Mouse (Mus musculus) kidney, embryonic 15.5 days (tissue): ENCODE data around the gene Rundc3a. TPM values are rescaled to one million over a fixed set of nuclear protein-coding genes. Genes with fewer than 3 reads are reported as not detected.
A peak's percentile ranks its signal among the peaks of the same experiment; 100 is the strongest.

Source experiments
- ATAC-seq: fragments of 200-750 bp; cut with Nextera tagmentation; replicated peaks from 2 replicates; pipeline ENCODE4 v1.8.0; 2017; ENCODE audit warnings: moderate TSS enrichment; ENCODE audit not compliant: low FRiP score
- H3K27ac ChIP-seq: fragments of 300-500 bp; sonication (generic); 2 replicates; pipeline ENCODE4 v1.5.1; 2015; ENCODE audit warnings: mild to moderate bottlenecking, inconsistent platforms
- H3K27me3 ChIP-seq: fragments of 300-500 bp; sonication (generic); 2 replicates; pipeline ENCODE4 v1.6.1; 2015; ENCODE audit warnings: inconsistent platforms
- H3K36me3 ChIP-seq: fragments of 300-500 bp; sonication (generic); 2 replicates; pipeline ENCODE4 v1.6.1; 2015; ENCODE audit warnings: inconsistent platforms
- H3K4me1 ChIP-seq: fragments of 300-500 bp; sonication (generic); 2 replicates; pipeline ENCODE4 v1.6.1; 2015; ENCODE audit warnings: inconsistent platforms
- H3K4me2 ChIP-seq: fragments of 300-500 bp; sonication (generic); 2 replicates; pipeline ENCODE4 v1.6.1; 2015; ENCODE audit warnings: moderate library complexity, mild to moderate bottlenecking, inconsistent platforms
- H3K4me3 ChIP-seq: fragments of 300-500 bp; sonication (generic); replicated peaks from 2 replicates; pipeline ENCODE4 v1.5.1; 2015; ENCODE audit warnings: mild to moderate bottlenecking, inconsistent platforms
- H3K9ac ChIP-seq: fragments of 300-500 bp; sonication (generic); 2 replicates; pipeline ENCODE4 v1.6.1; 2015; ENCODE audit warnings: mild to moderate bottlenecking, inconsistent platforms
- H3K9me3 ChIP-seq: fragments of 300-500 bp; sonication (generic); replicated peaks from 2 replicates; pipeline ENCODE4 v1.6.1; 2016; ENCODE audit warnings: inconsistent platforms
- WGBS: fragments of 180-500 bp; shearing (Covaris S2); methylation state at CpG from one replicate; pipeline ENCODE4 v1.1.7; 2015; ENCODE audit warnings: mixed read lengths; 5-methylcytosine and 5-hydroxymethylcytosine counted together
- polyA plus RNA-seq: library from polyadenylated mRNA; unstranded; fragments of >200 nt; fragmentation: Nextera tagmentation; extraction: Ambion mirVana; gene quantifications from 2 replicates; pipeline ENCODE4 v1.2.1, GENCODE M21; 2015

Rundc3a gene
- polyA plus RNA-seq, 1 experiment from 2014 or later: 4.9 TPM

DNA sequence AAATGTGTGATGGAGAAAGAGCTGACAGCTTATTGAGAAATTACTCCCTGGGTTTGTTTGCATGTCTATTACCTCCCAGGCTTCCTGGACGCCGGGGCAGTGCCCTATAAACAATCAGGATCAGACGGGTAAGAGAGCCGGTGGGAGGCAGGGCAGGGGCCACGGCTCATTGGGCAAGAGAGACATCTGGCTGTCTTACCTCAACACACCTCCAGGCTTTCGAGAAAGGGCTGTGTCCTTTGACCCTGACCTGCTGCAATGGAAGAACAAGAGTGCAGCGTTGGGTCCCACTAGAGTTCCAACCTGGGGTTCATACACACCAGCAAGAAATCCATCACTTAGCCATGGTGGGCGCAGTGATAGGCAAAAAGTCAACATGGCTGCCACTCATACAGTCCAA is 28.4 kb downstream of the Rundc3a start:
- no peak overlapping the region for H3K9ac ChIP-seq
- no peak for ATAC-seq

DNA sequence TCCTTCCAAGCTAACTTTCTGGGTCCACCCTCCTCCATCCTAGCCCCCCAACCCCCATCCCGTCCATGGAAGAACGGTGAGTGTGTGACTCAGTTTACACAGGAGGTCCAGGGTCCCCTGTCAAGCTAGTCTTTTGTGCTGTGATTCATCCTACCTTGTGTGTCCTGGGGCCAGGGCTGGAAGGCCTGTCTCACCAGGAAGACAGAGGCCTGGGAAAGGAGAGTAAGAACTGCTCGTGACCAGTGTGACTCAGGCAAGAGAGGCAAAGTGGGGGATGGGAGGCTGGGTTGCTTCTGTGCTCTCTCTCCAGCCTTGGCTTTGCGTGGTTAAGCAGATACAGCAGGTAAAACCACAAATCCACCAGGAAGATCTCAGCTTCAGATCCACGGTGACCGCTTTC is 31.5 kb downstream of the Rundc3a start:
- Histone ChIP-seq H3K4me3 (no peak overlapping the region), H3K4me1 (peaks cover 8% of the 10 kb centered on the region), H3K9ac (no peak overlapping the region), H3K4me2 (no peak overlapping the region), H3K27me3 (no peaks in the 10 kb centered on the region), H3K9me3 (0 out of 2 replicates have a peak, but pooled peaks cover 2% of the 10 kb centered on the region), H3K27ac (no peak overlapping the region), H3K36me3 (no peaks in the 10 kb centered on the region)
- 75% methylated on average over 6 of the region's 6 CpGs for WGBS
- no peak for ATAC-seq

More for the DNA sequence above, 28.4 kb downstream of the Rundc3a start:
- Histone ChIP-seq H3K4me3 (no peak overlapping the region), H3K27ac (no peak overlapping the region), H3K27me3 (no peaks in the 10 kb centered on the region), H3K4me2 (no peak overlapping the region), H3K9me3 (0 out of 2 replicates have a peak, but pooled peaks cover 2% of the 10 kb centered on the region), H3K4me1 (peaks cover 4% of the 10 kb centered on the region; the same call in 1 of the 2 replicates), H3K36me3 (no peaks in the 10 kb centered on the region)
- WGBS: 38% methylated on average over 8 of the region's 8 CpGs

DNA sequence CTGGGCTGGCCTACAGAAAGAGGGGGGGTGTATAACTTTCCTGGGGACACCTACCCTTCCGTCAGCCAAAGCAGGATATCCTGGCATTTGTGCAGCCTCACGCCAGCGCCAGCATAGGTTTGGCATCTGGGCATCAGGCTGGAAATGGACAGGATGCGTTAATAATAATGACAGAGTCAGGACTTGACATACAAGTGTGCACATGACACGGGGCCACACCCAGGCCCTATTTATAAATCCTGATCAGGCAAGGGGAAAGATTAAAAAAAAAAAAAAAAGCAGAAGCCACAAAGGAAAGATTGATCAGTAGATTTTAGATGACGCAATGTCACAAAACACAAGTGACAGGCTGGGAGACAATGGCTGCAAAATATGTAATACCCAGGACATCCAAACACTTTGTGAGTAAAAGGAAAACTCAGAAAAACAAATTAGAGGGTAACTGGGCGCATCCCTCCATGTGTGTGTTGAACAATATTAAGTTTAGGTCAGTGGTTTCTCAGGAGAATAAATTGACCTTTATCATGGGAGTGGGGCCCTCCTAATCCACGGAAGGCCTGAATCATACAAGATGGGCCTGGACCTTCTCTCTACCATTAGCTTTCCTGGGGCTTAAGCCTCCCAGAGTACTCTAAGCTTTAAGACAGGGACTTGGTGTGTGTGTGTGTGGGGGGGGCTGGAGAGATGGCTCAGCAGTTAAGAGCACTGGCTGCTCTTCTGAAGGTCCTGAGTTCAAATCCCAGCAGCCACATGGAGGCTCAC is 32.5 kb downstream of the Rundc3a start:
- Histone ChIP-seq H3K4me2 (no peak overlapping the region), H3K9me3 (no peaks in the 10 kb centered on the region), H3K4me1 (peaks cover 11% of the 10 kb centered on the region), H3K36me3 (no peaks in the 10 kb centered on the region), H3K27ac (no peak overlapping the region), H3K9ac (no peak overlapping the region), H3K4me3 (no peak overlapping the region), H3K27me3 (no peaks in the 10 kb centered on the region)
- WGBS: 83% methylated on average over 8 of the region's 8 CpGs
- no peak for ATAC-seq

DNA sequence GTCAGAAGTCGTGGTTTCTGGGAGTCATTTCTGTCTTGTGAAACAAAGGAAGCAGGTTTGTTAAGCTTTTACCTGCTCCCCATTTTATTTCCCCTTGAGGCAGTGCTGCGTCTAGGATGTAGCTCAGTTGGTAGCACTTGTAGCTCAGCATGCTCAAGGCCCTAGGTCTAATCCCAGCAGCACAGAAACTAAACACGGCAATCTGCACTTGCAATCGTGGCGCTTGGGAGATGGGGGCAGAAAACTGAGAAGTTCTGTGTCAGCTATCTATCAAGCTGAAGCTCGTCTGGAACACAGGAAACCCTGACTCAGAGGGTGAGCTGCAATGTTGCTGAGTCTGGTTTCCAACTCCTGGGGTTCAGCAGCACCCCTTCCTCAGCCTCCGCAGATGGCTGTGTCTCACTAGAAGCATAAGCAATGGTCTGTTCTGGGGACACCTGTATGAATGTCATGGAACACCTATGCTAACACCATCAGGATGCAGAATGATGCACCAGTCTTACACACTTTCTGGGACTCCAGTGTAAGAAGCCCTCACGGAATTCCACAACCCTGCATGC is 35.9 kb downstream of the Rundc3a start:
- ATAC-seq: no peak
- H3K4me2 ChIP-seq: peak overlapping the region; percentile 97
- H3K36me3 ChIP-seq: peaks cover 8% of the 10 kb centered on the region
- no peaks in the 10 kb centered on the region for H3K27me3 ChIP-seq
- no peaks in the 10 kb centered on the region for H3K9me3 ChIP-seq
- no peak overlapping the region for H3K27ac ChIP-seq
- no peak overlapping the region for H3K9ac ChIP-seq
- whole genome bisulfite sequencing: 62% methylated on average over 8 of the region's 8 CpGs
- peak overlapping the region; percentile 68; the same call in 1 of the 2 replicates for H3K4me3 ChIP-seq
- H3K4me1 ChIP-seq: peaks cover 29% of the 10 kb centered on the region

DNA sequence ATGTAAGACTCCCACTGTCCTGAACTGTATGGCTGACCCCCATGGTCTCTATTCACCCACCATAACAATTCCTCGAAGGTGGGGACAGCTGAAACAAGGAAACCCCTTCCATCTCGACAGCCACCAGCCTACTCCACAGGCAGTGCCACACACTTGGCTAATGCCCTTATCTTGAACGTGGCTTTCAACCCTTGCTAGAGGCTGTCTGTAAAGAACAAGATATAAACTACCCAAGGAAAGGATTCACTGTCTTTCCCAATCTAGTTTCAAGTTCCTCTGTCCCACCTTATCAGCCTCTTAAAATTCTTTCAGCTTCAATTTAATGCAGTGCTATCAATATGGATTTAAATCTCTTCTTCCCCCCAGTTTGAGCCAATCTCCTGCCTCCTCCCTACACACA is 36.3 kb downstream of the Rundc3a start:
- peaks cover 29% of the 10 kb centered on the region for H3K4me1 ChIP-seq
- H3K4me2 ChIP-seq: peak overlapping the region; percentile 97
- H3K9ac ChIP-seq: peak overlapping the region; percentile 52
- peaks cover 10% of the 10 kb centered on the region for H3K36me3 ChIP-seq
- peak overlapping the region; percentile 68 for H3K4me3 ChIP-seq
- ATAC-seq: no peak
- WGBS: 45% methylated on average over 3 of the region's 3 CpGs
- no peaks in the 10 kb centered on the region for H3K27me3 ChIP-seq
- H3K27ac ChIP-seq: peak overlapping the region; percentile 46
- H3K9me3 ChIP-seq: no peaks in the 10 kb centered on the region

DNA sequence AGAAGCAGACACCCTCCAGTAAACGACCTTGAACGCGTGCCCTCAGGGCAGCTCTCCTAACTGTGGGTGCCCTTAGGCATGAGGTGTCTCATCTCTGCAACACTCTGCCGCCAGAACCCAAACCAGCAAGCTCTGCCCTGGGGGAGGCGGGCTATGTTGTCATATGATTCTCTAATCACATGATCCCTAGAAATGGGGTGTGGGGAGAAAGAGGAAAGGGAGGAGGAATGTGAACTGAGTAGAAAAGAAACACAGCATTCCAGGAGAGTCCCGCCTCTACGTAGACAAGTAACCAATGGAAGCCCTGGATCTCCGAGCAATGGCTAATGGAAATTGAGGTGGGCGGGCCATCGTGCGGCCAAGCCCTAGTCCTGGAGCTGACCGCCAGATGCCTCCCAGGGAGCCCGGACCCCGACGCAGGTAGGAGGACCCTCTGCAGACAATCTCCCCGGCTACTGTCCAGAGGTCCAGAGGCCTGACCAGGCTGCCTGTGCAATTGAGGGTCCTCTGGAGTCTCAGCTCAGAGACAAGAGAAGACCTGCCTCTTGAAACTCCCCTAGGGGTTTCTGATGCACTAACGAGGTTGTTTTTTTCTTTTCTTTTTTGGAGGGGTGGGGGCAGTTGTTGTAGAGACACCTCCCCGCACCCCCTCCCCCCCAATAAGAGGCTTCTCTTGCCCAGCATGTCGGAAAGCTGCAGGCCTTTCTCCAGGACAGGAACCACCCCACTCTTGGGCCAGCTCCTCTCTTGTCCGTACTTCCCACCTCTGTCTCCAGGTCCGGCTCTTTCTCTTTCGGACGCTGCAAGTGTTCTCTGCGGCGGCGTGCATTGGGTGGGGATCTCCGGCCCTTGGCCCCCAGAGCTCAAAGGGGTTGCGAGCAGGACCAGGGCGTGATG is 37.2 kb downstream of the Rundc3a start, which contains the start of gene Grn:
TSS of gene Grn (plus strand) at position 195 of the 897 bp plus-strand sequence.
- under 1% methylated on average over 29 of the region's 29 CpGs for WGBS

DNA sequence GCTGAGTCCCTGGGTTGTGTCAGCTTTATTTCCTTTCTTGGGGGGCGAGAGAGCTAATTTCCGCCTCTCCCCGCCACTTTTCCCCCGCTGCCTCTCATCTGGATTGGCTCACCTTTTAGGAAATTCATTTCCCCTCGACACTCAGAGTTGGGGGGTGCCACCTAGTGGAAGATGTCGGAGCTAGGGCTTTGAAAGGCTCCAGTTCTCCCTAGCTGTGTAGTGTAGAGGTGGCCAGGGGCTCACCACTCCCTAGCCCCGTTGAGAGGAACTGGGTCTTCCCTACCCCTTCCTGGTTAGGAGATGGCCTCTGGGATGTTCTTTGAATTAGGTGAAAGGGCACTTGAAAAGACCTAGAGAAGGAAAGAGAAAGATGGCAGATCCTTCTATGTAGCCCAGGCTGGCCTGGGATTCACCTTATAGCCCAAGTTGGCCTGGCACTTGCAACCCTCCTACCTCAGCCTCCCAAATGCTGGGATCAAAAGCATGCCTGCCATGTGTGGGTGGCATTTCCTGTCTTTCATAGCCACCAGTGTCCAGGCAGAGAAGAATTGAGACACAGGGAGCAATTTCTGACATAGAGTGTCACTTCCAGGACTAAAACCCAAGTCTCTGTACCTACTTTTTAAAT is 37.9 kb downstream of the Rundc3a start:
- H3K9ac ChIP-seq: peak overlapping the region; percentile 64
- no peaks in the 10 kb centered on the region for H3K27me3 ChIP-seq
- peak overlapping the region; percentile 92 for H3K27ac ChIP-seq
- ATAC-seq: 0 out of 2 replicates have a peak, but pooled peaks have one; percentile 19
- no peaks in the 10 kb centered on the region for H3K9me3 ChIP-seq
- H3K4me2 ChIP-seq: peak overlapping the region; percentile 97
- 0% methylated on average over 7 of the region's 7 CpGs for WGBS
- peaks cover 26% of the 10 kb centered on the region for H3K36me3 ChIP-seq
- H3K4me3 ChIP-seq: peak overlapping the region; percentile 68
- peaks cover 33% of the 10 kb centered on the region for H3K4me1 ChIP-seq

More for the DNA sequence above, 37.2 kb downstream of the Rundc3a start, which contains the start of gene Grn:
- peak; percentile 92 for ATAC-seq
- peak within 1 kb of the TSS; percentile 68 for H3K4me3 ChIP-seq
- H3K27ac ChIP-seq: peak within 1 kb of the TSS; percentile 92
- H3K36me3 ChIP-seq: peaks cover 19% of the 10 kb centered on the region
- H3K9ac ChIP-seq: peak within 1 kb of the TSS; percentile 64
- peaks cover 29% of the 10 kb centered on the region for H3K4me1 ChIP-seq
- H3K9me3 ChIP-seq: no peaks in the 10 kb centered on the region
- peak within 1 kb of the TSS; percentile 97 for H3K4me2 ChIP-seq
- H3K27me3 ChIP-seq: no peaks in the 10 kb centered on the region

DNA sequence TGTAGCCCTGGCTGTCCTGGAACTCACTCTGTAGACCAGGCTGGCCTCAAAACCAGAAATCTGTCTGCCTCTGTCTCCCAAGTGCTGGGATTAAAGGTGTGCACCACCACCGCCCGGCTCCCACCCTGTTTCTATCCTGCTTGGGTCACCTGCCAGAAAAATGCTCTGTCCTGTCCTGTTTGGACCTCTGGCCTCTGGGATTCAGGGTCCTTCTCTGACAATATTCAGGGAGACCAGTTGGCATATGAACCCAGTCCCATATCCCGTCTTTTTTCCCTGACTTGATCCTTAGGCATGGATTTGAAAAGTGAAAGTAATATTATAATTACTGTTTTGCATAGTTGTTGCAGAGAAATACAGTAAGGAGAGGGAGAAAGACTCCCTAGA is 38.5 kb downstream of the Rundc3a start:
- no peak for ATAC-seq
- 85% methylated on average over 3 of the region's 3 CpGs for WGBS
- H3K4me2 ChIP-seq: peak overlapping the region; percentile 27; the same call in 1 of the 2 replicates

DNA sequence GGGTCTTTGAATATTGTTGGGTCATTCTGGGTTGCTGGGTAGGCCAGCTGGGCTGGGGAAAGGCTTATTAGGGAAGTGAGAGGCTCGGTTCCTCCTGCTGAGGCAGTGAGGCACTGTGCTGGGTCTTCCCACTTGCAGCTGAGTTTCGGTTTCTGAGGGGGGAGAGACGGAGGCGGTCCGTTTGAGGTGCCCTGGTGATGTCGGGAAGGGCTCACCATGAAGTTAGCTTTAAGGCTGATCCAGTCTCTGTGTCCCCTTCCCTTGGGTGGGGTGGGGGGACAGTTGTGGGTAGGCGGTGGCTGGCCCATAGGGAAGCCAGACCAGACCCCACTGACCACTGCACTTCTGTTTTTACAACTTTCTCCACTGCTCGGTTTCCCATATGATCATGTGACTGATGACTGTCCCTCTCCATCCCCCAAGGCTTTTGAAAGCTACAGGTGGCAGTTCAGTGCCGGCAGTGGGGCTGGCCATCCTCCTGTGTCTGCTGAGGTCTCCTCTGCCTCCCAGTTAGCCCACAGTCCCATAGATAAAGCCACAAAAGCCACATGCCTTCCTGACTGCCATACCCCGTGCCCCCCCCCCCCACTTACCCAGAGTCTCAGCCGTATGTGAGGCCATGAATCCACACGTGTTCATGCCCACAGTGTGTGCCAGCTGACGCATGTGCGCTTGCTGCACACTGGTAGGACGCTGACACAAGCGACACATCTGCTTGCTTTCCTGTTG is 39.1 kb downstream of the Rundc3a start:
- Histone ChIP-seq H3K9ac (no peak overlapping the region), H3K9me3 (no peaks in the 10 kb centered on the region), H3K4me1 (peaks cover 38% of the 10 kb centered on the region), H3K36me3 (peaks cover 35% of the 10 kb centered on the region), H3K27ac (0 out of 2 replicates have a peak overlapping the region, but pooled peaks have one; percentile 1), H3K27me3 (no peaks in the 10 kb centered on the region), H3K4me3 (no peak overlapping the region), H3K4me2 (peak overlapping the region; percentile 27; the same call in 1 of the 2 replicates)
- ATAC-seq: no peak
- 67% methylated on average over 16 of the region's 16 CpGs for WGBS

More for the DNA sequence above, 38.5 kb downstream of the Rundc3a start:
- H3K27me3 ChIP-seq: no peaks in the 10 kb centered on the region
- no peak overlapping the region for H3K9ac ChIP-seq
- peaks cover 31% of the 10 kb centered on the region for H3K36me3 ChIP-seq
- H3K27ac ChIP-seq: no peak overlapping the region
- H3K9me3 ChIP-seq: no peaks in the 10 kb centered on the region
- H3K4me3 ChIP-seq: no peak overlapping the region
- peaks cover 33% of the 10 kb centered on the region for H3K4me1 ChIP-seq

DNA sequence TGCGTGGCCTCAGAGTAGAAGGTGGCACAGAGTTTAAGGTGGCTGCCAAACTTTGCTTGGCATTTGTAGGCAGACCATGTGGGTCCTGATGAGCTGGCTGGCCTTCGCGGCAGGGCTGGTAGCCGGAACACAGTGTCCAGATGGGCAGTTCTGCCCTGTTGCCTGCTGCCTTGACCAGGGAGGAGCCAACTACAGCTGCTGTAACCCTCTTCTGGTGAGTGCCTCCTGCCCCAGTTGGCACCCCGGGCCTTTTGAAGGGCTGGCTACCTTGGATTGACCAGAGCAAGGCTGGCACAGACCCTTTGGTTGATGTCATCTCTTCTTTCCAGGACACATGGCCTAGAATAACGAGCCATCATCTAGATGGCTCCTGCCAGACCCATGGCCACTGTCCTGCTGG is 39.7 kb downstream of the Rundc3a start:
- peaks cover 44% of the 10 kb centered on the region for H3K4me1 ChIP-seq
- H3K36me3 ChIP-seq: peaks cover 40% of the 10 kb centered on the region
- H3K27me3 ChIP-seq: no peaks in the 10 kb centered on the region
- 91% methylated on average over 6 of the region's 6 CpGs for WGBS
- no peak overlapping the region for H3K4me2 ChIP-seq
- no peak overlapping the region for H3K27ac ChIP-seq
- no peaks in the 10 kb centered on the region for H3K9me3 ChIP-seq
- H3K9ac ChIP-seq: no peak overlapping the region
- H3K4me3 ChIP-seq: no peak overlapping the region
- no peak for ATAC-seq

DNA sequence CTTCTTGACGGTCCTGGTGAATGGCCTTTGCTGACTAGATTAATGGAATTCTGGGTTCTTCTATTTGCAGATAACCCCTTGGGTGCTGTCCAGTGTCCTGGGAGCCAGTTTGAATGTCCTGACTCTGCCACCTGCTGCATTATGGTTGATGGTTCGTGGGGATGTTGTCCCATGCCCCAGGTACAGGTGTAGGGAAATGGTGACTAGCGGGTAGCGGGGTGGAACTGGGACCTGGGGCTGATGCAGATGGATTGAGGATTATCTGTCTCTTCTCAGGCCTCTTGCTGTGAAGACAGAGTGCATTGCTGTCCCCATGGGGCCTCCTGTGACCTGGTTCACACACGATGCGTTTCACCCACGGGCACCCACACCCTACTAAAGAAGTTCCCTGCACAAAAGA is 40.7 kb downstream of the Rundc3a start:
- Histone ChIP-seq H3K4me1 (peaks cover 53% of the 10 kb centered on the region), H3K27me3 (no peaks in the 10 kb centered on the region), H3K9ac (no peak overlapping the region), H3K36me3 (peaks cover 48% of the 10 kb centered on the region), H3K9me3 (no peaks in the 10 kb centered on the region), H3K4me2 (no peak overlapping the region), H3K4me3 (no peak overlapping the region), H3K27ac (no peak overlapping the region)
- WGBS: 93% methylated on average over 7 of the region's 7 CpGs
- ATAC-seq: no peak
